Mouse (Mus musculus) midbrain, embryonic 10.5 days (tissue): Measurements from ENCODE around the gene Gata3. TPM values are rescaled to one million over a fixed set of nuclear protein-coding genes. Genes with fewer than 3 reads are reported as not detected.

Source experiments
- DNase-seq: peaks from one replicate; pipeline ENCODE4 v3.0.0-alpha.2; 2017; ENCODE audit warnings: low spot score
- H3K27ac ChIP-seq: fragments of 300-500 bp; sonication (generic); replicated peaks from 2 replicates; pipeline ENCODE4 v1.5.1; 2016; ENCODE audit warnings: mild to moderate bottlenecking
- H3K27me3 ChIP-seq: fragments of 300-500 bp; sonication (generic); 2 replicates; pipeline ENCODE4 v1.6.1; 2016; ENCODE audit warnings: low read depth, mild to moderate bottlenecking; ENCODE audit not compliant: poor library complexity, severe bottlenecking
- H3K36me3 ChIP-seq: fragments of 300-500 bp; sonication (generic); 2 replicates; pipeline ENCODE4 v1.6.1; 2016; ENCODE audit warnings: mild to moderate bottlenecking, moderate library complexity
- H3K4me1 ChIP-seq: fragments of 300-500 bp; sonication (generic); 2 replicates; pipeline ENCODE4 v1.6.1; 2016
- H3K4me3 ChIP-seq: fragments of 300-500 bp; sonication (generic); 2 replicates; pipeline ENCODE4 v1.5.1; 2016; ENCODE audit warnings: mild to moderate bottlenecking, moderate library complexity
- H3K9me3 ChIP-seq: fragments of 300-500 bp; sonication (generic); replicated peaks from 2 replicates; pipeline ENCODE4 v1.6.1; 2016; ENCODE audit warnings: mild to moderate bottlenecking
- WGBS: fragments of 180-500 bp; shearing (Covaris S2); methylation state at CpG from one replicate; pipeline ENCODE4 v1.1.7; 2016; 5-methylcytosine and 5-hydroxymethylcytosine counted together
- polyA plus RNA-seq: library from polyadenylated mRNA; unstranded; fragments of >200 nt; fragmentation: Nextera tagmentation; extraction: Ambion mirVana; gene quantifications from 2 replicates; pipeline ENCODE4 v1.2.1, GENCODE M21; 2016

Gene Gata3
- polyA plus RNA-seq, 1 experiment from 2014 or later = 10.5 TPM

GRCm38 (mm10) chr2:9852851-9853576 is 36.8 kb downstream of the Gata3 start:
- H3K36me3 ChIP-seq = no peaks in the 10 kb centered on the region
- H3K27ac ChIP-seq = no peak overlapping the region; the same call in 1 of the 2 replicates
- 56% methylated on average over 13 of the region's 13 CpGs for WGBS
- no peak overlapping the region for H3K4me3 ChIP-seq
- no peaks in the 10 kb centered on the region for H3K9me3 ChIP-seq
- no peak for DNase-seq
- H3K27me3 ChIP-seq = peaks cover 5% of the 10 kb centered on the region; the same call in 1 of the 2 replicates
- peaks cover 14% of the 10 kb centered on the region for H3K4me1 ChIP-seq

DNA sequence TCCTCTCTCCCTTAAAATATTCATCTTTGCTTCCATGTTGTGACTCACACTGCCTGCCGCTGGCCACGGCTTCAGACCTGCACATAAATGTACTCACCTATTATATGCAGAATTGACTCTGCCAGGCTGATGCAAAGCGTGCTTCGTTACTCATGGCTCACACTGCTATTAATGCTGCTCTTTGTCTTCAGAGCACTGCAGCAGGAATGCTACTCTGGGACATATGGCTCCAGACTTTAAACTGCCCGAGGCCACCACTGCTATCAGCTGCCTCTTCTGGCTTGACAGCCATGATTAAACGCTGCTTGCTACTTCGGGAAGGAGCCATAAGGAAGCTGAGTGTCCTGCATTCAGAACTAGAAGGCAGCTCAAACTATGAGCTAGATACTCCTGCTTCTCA is 54.6 kb downstream of the Gata3 start:
- WGBS = 86% methylated on average over 7 of the region's 7 CpGs
- Histone ChIP-seq H3K9me3 (no peaks in the 10 kb centered on the region), H3K27ac (no peak overlapping the region), H3K4me3 (no peak overlapping the region), H3K36me3 (no peaks in the 10 kb centered on the region), H3K4me1 (no peaks in the 10 kb centered on the region), H3K27me3 (no peaks in the 10 kb centered on the region)
- DNase-seq = no peak

DNA sequence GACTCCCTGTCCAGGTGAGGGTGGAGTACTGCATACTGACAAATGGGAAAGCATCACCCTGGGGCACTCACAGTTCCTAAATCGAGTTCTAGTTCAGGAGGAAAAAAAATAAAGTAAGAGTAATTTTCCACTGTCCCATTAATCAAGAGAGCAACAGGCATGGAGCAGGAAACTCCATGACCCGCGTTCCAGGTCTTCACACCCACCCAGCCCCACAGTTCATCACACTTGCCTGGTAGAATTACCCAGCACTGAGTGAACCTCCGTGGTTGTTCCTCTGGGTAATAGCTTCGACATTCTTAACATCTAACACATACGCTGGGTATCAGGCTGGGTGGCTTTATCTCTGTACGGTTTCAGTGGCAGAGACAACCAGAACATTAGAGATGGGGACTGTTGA is 56.1 kb downstream of the Gata3 start:
- WGBS = 89% methylated on average over 7 of the region's 7 CpGs
- DNase-seq = no peak
- H3K9me3 ChIP-seq = no peaks in the 10 kb centered on the region

DNA sequence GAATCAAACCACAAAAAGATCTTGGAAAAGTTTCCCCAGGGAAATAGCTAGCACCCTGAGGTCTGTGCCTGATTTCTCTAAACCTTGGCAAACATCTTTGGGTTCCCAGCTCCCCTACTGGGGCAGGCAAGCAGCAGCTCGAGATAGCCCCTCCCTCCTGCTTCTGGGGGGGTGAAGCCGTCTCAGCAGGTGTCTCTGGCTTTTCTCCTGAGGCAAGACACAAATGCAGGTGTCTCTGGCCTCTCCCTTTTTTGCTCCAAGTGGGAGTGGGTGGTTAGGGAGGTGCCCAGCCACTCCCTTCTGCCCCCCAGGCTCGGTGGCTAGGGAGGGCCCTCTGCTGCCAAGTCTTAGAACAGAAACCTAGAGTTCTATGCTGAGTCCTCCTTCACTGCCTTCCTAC is 62.2 kb downstream of the Gata3 start:
- H3K36me3 ChIP-seq = no peaks in the 10 kb centered on the region
- H3K4me1 ChIP-seq = no peaks in the 10 kb centered on the region
- H3K27ac ChIP-seq = no peak overlapping the region
- no peak overlapping the region for H3K4me3 ChIP-seq
- 29% methylated on average over 3 of the region's 3 CpGs for WGBS
- no peaks in the 10 kb centered on the region for H3K9me3 ChIP-seq
- DNase-seq = no peak
- no peaks in the 10 kb centered on the region for H3K27me3 ChIP-seq

More for the DNA sequence above, 56.1 kb downstream of the Gata3 start:
- Histone ChIP-seq H3K4me3 (no peak overlapping the region), H3K4me1 (no peaks in the 10 kb centered on the region), H3K27ac (no peak overlapping the region), H3K27me3 (no peaks in the 10 kb centered on the region), H3K36me3 (no peaks in the 10 kb centered on the region)

DNA sequence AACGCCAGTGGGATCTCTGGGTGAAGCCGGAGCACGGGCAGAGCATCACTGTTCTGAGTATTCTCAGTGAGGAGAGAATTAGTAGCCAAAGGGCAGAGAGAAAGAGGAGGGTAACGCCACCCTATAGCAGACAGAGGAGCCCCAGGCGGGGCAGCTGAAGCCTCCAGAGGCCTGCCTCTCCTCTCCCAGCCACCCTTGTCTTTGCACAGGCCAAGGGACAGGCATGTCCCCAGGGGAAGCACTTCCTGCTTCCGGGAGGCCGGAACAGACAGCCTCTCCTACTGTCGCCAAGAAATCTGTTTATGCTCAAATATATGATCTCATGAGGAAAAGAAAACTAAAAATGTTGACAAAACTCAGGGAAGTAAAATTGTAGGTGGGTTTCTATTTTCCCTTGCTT is 69.2 kb downstream of the Gata3 start:
- Histone ChIP-seq H3K4me1 (no peaks in the 10 kb centered on the region), H3K4me3 (no peak overlapping the region), H3K9me3 (no peaks in the 10 kb centered on the region), H3K36me3 (no peaks in the 10 kb centered on the region), H3K27ac (no peak overlapping the region), H3K27me3 (no peaks in the 10 kb centered on the region)
- 86% methylated on average over 8 of the region's 8 CpGs for WGBS
- no peak for DNase-seq

DNA sequence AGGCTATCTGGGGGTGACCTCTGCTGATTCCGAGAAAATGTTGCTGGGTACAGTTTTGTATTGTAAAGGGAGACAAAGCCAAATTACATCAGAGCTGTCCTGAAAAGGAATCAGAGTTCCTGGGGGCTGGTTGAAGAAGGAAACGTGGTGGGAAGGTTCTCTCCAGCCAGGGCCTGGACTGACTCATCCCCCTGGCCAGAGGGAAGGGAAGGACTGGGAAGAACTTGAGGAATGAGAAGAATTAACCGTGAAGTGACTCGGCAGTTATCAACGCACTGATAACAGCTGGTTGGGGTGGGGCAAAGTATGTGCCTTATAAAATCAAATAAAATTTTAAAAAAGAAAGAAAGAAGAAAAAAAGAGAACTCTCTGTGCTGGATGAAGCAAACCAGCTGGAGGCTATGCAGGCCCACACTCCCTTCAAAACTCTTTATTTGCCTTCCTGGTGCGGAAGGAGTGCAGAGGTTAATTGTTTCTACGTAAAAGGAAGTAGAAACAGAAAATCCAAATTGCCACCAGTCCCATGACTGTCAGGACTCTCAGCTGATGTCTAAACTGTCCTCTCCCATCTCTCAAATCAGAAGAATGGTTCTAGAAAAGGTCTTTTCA is 71.6 kb downstream of the Gata3 start:
- DNase-seq = no peak
- no peaks in the 10 kb centered on the region for H3K9me3 ChIP-seq
- no peaks in the 10 kb centered on the region for H3K27me3 ChIP-seq
- 83% methylated on average over 7 of the region's 7 CpGs for WGBS
- H3K4me3 ChIP-seq = no peak overlapping the region
- no peaks in the 10 kb centered on the region for H3K4me1 ChIP-seq
- no peak overlapping the region for H3K27ac ChIP-seq
- H3K36me3 ChIP-seq = no peaks in the 10 kb centered on the region

Other genes with a start within 250 kb of the Gata3 start
- gene 4930412O13Rik, start 8.8 kb downstream of the Gata3 start, polyA plus RNA-seq = 0.31 and 1.1 TPM in 2 replicates
- 0.47 and 1.2 TPM in 2 replicates for gene 9230102O04Rik, start 494 bp downstream of the Gata3 start, polyA plus RNA-seq
- 15.4 and 16.7 TPM in 2 replicates for gene Taf3, start 158.6 kb upstream of the Gata3 start, polyA plus RNA-seq
- 487 and 502 TPM in 2 replicates for gene Atp5c1, start 190.5 kb upstream of the Gata3 start, polyA plus RNA-seq
- gene Kin, start 190.6 kb upstream of the Gata3 start, polyA plus RNA-seq = 35.5 and 38.4 TPM in 2 replicates
- gene Itih2, start 241.4 kb upstream of the Gata3 start, polyA plus RNA-seq = 0.06 TPM in 1 of 2 replicates, not detected in the other